Mouse (Mus musculus): ENCODE data around the gene Dpep3.

Dpep3 gene

GRCm38 (mm10) chr8:105981146-105981545, 1.9 kb upstream of the Dpep3 start:
- no peak for DNase-seq (ENCODE audit: extremely low spot score, low read depth, low spot score)

GRCm38 (mm10) chr8:105975363-105975762, 3.9 kb downstream of the Dpep3 start:
- DNase-seq (ENCODE audit: extremely low spot score, low read depth, low spot score), result no peak

GRCm38 (mm10) chr8:105971019-105971720, 8.1 kb downstream of the Dpep3 start:
- no peak for DNase-seq (ENCODE audit: extremely low spot score, low read depth, low spot score)

GRCm38 (mm10) chr8:105969367-105969766, 9.9 kb downstream of the Dpep3 start:
- no peak for DNase-seq (ENCODE audit: extremely low spot score, low read depth, low spot score)

- no peak for DNase-seq (ENCODE audit: extremely low spot score, low read depth, low spot score)
Measured at GRCm38 (mm10) chr8:105966692-105967311, 12.4 kb downstream of the Dpep3 start.

GRCm38 (mm10) chr8:105965905-105966341, 13.3 kb downstream of the Dpep3 start, which contains the start of gene Slc12a4:
Gene Slc12a4 (minus strand): TSS chr8:105966097.
- DNase-seq (ENCODE audit: extremely low spot score, low read depth, low spot score), result no peak

- no peak for DNase-seq (ENCODE audit: extremely low spot score, low read depth, low spot score)
Measured at GRCm38 (mm10) chr8:105965266-105965904, 13.8 kb downstream of the Dpep3 start.

- no peak for DNase-seq (ENCODE audit: extremely low spot score, low read depth, low spot score)
Measured at GRCm38 (mm10) chr8:105964506-105965265, 14.5 kb downstream of the Dpep3 start.

- DNase-seq (ENCODE audit: extremely low spot score, low read depth, low spot score), result no peak
Measured at GRCm38 (mm10) chr8:105961536-105961935, 17.7 kb downstream of the Dpep3 start.

- DNase-seq (ENCODE audit: extremely low spot score, low read depth, low spot score), result no peak
Measured at GRCm38 (mm10) chr8:105961101-105961500, 18.1 kb downstream of the Dpep3 start.

GRCm38 (mm10) chr8:105959350-105959749, 19.9 kb downstream of the Dpep3 start:
- no peak for DNase-seq (ENCODE audit: extremely low spot score, low read depth, low spot score)

GRCm38 (mm10) chr8:105957813-105958212, 21.4 kb downstream of the Dpep3 start:
- no peak for DNase-seq (ENCODE audit: extremely low spot score, low read depth, low spot score)

GRCm38 (mm10) chr8:105956556-105956955, 22.7 kb downstream of the Dpep3 start:
- DNase-seq (ENCODE audit: extremely low spot score, low read depth, low spot score), result no peak

GRCm38 (mm10) chr8:105951057-105951659, 28.1 kb downstream of the Dpep3 start:
- no peak for DNase-seq (ENCODE audit: extremely low spot score, low read depth, low spot score)

GRCm38 (mm10) chr8:105949350-105949749, 29.9 kb downstream of the Dpep3 start:
- DNase-seq (ENCODE audit: extremely low spot score, low read depth, low spot score), result no peak

- DNase-seq (ENCODE audit: extremely low spot score, low read depth, low spot score), result no peak
Measured at GRCm38 (mm10) chr8:105943321-105943739, 35.9 kb downstream of the Dpep3 start, which contains the start of gene Lcat. Gene Lcat (minus strand): TSS chr8:105943382.

- DNase-seq (ENCODE audit: extremely low spot score, low read depth, low spot score), result no peak
Measured at GRCm38 (mm10) chr8:105942542-105942941, 36.7 kb downstream of the Dpep3 start.

GRCm38 (mm10) chr8:105942026-105942425, 37.2 kb downstream of the Dpep3 start:
- no peak for DNase-seq (ENCODE audit: extremely low spot score, low read depth, low spot score)

GRCm38 (mm10) chr8:105938306-105938669, 40.9 kb downstream of the Dpep3 start, which contains the start of gene Psmb10:
Gene Psmb10 (minus strand): TSS chr8:105938444.
- no peak for DNase-seq (ENCODE audit: extremely low spot score, low read depth, low spot score)

GRCm38 (mm10) chr8:105937496-105938305, 41.5 kb downstream of the Dpep3 start:
- no peak for DNase-seq (ENCODE audit: extremely low spot score, low read depth, low spot score)

Data from hindlimb bud, embryonic 11.5 days (tissue).